Mouse (Mus musculus) common myeloid progenitor, adult 5-6 weeks (primary cell): ENCODE measurements around the gene Olfr969. TPM values are rescaled to one million over a fixed set of nuclear protein-coding genes. Genes with fewer than 3 reads are reported as not detected.
"Not testable (repeated sequence)": the region's sequence is repeated elsewhere in the genome, so short reads cannot be mapped to it uniquely, and the experiment has no call there.

Source experiments
- ATAC-seq: replicated peaks from 2 replicates; pipeline ENCODE4 v1.8.0; 2016; ENCODE audit warnings: low read depth, mild to moderate bottlenecking, moderate TSS enrichment, inconsistent platforms; ENCODE audit not compliant: poor library complexity, severe bottlenecking
- total RNA-seq: library from RNA; stranded (forward); fragments of 200-1000, 187-1606 nt; gene quantifications from 2 replicates; pipeline ENCODE4 v1.2.3, GENCODE M21; 2017

Olfr969 gene
- not detected in 2 replicates for total RNA-seq

DNA sequence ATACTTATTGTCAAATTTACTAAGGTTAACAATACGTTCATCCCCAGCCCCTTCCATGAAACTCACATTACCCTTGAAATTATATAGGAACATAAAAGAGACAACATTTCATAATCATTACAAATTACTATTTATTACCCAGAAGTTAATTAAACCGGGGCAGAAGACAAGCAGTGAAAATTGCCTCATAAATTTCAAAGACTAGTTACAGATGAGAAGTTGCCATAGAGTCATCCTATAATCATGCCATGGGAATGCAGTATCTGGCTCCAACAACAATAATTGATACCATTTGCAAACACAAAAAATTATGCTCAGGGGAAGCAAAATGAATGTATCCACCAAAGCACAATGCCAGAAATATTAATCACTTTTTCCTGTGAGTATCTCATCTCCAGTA lies at the start of gene Olfr969:
Olfr969 (plus strand) TSS at position 388 of the 400 bp plus-strand sequence.
- ATAC-seq = no peak

DNA sequence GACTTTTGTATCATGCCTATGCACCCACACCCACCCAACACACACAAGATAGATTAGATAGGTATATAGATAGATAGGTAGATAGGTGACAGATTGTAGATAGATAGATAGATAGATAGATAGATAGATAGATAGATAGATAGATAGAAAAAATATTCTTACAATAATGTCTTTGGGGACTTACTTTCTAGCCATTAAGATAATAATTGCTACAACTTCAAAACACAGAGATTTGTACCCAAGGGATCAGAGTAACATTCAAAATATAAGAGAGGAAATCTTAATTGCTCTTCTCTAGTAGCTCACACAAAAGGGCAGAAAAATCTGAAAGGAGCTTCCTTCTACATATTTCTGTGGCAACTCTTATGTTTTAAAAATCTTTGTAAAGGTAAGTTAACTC lies 44.8 kb upstream of the Olfr969 start, which contains the start of gene Olfr967:
Olfr967 (plus strand) TSS at position 301 of the 400 bp plus-strand sequence.
- no peak for ATAC-seq

DNA sequence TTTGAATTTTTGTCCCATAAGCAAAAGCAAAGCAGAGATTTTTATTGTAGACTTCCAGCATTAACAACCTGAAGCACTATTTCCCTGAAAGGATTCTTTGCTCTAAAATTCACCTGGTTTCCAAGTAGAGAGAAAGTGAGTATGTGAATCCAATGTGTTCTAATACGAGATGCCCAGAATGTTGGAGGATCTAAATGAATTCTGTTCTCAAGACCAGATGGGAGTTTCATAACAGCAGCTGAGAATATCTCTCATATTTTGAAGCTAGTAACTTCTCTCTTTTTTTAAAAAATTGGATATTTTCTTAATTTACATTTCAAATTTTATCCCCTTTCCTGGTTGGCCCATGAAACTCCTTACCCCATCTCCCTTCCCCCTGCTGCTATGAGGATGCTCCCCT lies 44.3 kb upstream of the Olfr969 start:
- no peak for ATAC-seq

DNA sequence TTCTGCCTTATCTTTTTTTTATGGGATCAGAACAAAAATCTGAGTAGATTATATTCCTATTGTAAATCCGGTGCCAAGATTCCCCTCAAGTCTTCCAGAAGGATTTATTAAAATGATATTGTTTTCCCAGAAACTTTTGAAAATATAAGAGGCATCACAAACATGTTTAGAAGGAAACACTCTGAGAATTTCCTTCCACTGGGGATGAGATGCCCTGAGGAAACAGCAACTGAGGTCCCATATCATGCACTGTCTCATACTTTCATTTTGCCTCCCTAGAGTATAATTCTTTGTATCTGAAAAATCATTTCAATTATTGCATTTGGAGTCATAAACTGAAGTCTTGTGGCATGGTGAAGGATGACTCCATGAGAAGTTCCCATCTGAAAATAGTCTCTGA lies 7.6 kb upstream of the Olfr969 start, which contains the start of gene Olfr968:
Olfr968 (minus strand) TSS at position 101 of the 400 bp plus-strand sequence.
- no peak for ATAC-seq

DNA sequence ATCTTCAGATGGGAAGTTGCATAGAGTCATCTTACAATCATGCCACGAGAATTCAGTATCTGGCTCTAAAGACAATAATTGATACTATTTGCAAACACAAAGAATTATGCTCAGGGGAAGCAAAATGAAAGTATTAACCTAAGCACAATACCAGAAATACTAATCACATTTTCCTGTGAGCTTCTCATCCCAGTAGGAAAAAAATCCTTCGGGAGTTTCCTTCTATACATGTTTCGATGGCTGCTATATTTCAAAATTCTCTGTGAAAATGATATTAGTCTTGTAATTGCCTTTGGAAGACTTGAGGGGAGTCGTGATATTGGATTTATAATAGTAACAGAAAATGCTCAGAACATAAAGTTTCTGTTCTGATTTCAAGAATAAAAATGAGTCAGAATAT lies 17.8 kb downstream of the Olfr969 start, which contains the start of gene Olfr970:
Olfr970 (plus strand) TSS at position 301 of the 400 bp plus-strand sequence.
- ATAC-seq = no peak

DNA sequence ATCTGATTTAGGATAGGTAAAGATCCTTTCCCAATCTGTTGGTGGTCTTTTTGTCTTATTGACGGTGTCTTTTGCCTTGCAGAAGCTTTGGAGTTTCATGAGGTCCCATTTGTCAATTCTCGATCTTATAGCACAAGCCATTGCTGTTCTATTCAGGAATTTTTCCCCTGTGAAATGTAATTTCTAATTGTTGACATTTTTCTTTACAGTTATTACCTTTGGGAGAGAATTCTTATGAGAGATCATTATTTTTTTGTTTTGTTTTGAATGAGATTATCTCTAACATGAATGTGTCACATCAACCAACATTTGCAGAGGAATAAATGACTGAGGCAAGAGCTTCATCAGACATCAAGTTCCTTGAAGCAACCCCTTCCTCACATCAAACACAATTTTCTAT lies 45.8 kb downstream of the Olfr969 start, which contains the start of gene Olfr971:
Olfr971 (plus strand) TSS at position 301 of the 400 bp plus-strand sequence.
- ATAC-seq = not testable (repeated sequence)

Other genes with a start within 250 kb of the Olfr969 start
- not detected in 2 replicates for gene Olfr958, start 236.9 kb upstream of the Olfr969 start, total RNA-seq
- gene Olfr959, start 215.4 kb upstream of the Olfr969 start, total RNA-seq = not detected in 2 replicates
- gene AW551984, start 186.5 kb upstream of the Olfr969 start, total RNA-seq = not detected in 2 replicates
- gene Olfr148, start 180.3 kb upstream of the Olfr969 start, total RNA-seq = not detected in 2 replicates
- gene Olfr960, start 169.6 kb upstream of the Olfr969 start, total RNA-seq = not detected in 2 replicates
- gene Olfr961, start 145.9 kb upstream of the Olfr969 start, total RNA-seq = not detected in 2 replicates
- not detected in 2 replicates for gene Olfr963, start 123.7 kb upstream of the Olfr969 start, total RNA-seq
- not detected in 2 replicates for gene Olfr149, start 83.8 kb upstream of the Olfr969 start, total RNA-seq
- gene Olfr965, start 79.6 kb upstream of the Olfr969 start, total RNA-seq = not detected in 2 replicates
- gene Olfr150, start 60.0 kb upstream of the Olfr969 start, total RNA-seq = not detected in 2 replicates
- gene Olfr967, start 44.7 kb upstream of the Olfr969 start, total RNA-seq = not detected in 2 replicates
- not detected in 2 replicates for gene Olfr968, start 7.7 kb upstream of the Olfr969 start, total RNA-seq
- gene Olfr970, start 17.9 kb downstream of the Olfr969 start, total RNA-seq = not detected in 2 replicates
- gene Olfr971, start 45.9 kb downstream of the Olfr969 start, total RNA-seq = not detected in 2 replicates
- not detected in 2 replicates for gene Olfr972, start 75.5 kb downstream of the Olfr969 start, total RNA-seq
- gene Olfr229, start 116.4 kb downstream of the Olfr969 start, total RNA-seq = not detected in 2 replicates
- not detected in 2 replicates for gene Olfr974, start 146.6 kb downstream of the Olfr969 start, total RNA-seq
- gene Olfr975, start 161.1 kb downstream of the Olfr969 start, total RNA-seq = not detected in 2 replicates
- gene Olfr976, start 170.2 kb downstream of the Olfr969 start, total RNA-seq = not detected in 2 replicates
- not detected in 2 replicates for gene Olfr978, start 201.2 kb downstream of the Olfr969 start, total RNA-seq
- not detected in 2 replicates for gene Olfr979, start 212.5 kb downstream of the Olfr969 start, total RNA-seq
- not detected in 2 replicates for gene Olfr980, start 218.6 kb downstream of the Olfr969 start, total RNA-seq
- gene Olfr981, start 230.5 kb downstream of the Olfr969 start, total RNA-seq = not detected in 2 replicates